Mouse (Mus musculus) stomach, postnatal 0 days (tissue): ENCODE data around the gene Bcl2l1. TPM values are rescaled to one million over a fixed set of nuclear protein-coding genes. Genes with fewer than 3 reads are reported as not detected.

ENCODE experiments used
- ATAC-seq: fragments of 200-750 bp; cut with Nextera tagmentation; 2 replicates; pipeline ENCODE4 v1.8.0; 2017; ENCODE audit not compliant: low FRiP score, low TSS enrichment
- DNase-seq: peaks from one replicate; pipeline ENCODE4 v3.0.0-alpha.2; 2016; ENCODE audit warnings: low spot score
- H3K27ac ChIP-seq: fragments of 300-500 bp; sonication (generic); replicated peaks from 2 replicates; pipeline ENCODE4 v1.5.1; 2014; ENCODE audit warnings: mild to moderate bottlenecking, control low read depth
- H3K27me3 ChIP-seq: fragments of 300-500 bp; sonication (generic); 2 replicates; pipeline ENCODE4 v1.6.1; 2014; ENCODE audit warnings: low read length; ENCODE audit not compliant: control insufficient read depth, insufficient read depth
- H3K36me3 ChIP-seq: fragments of 300-500 bp; sonication (generic); 2 replicates; pipeline ENCODE4 v1.6.1; 2014; ENCODE audit warnings: low read length, mixed read lengths; ENCODE audit not compliant: control insufficient read depth, insufficient read depth
- H3K4me1 ChIP-seq: fragments of 300-500 bp; sonication (generic); replicated peaks from 2 replicates; pipeline ENCODE4 v1.6.1; 2014; ENCODE audit warnings: antibody characterized with exemption; ENCODE audit not compliant: control insufficient read depth, insufficient read depth
- H3K4me2 ChIP-seq: fragments of 300-500 bp; sonication (generic); replicated peaks from 2 replicates; pipeline ENCODE4 v1.6.1; 2014; ENCODE audit warnings: low read depth, mild to moderate bottlenecking, control low read depth, moderate library complexity
- H3K4me3 ChIP-seq: fragments of 300-500 bp; sonication (generic); 2 replicates; pipeline ENCODE4 v1.5.1; 2014; ENCODE audit warnings: low read depth, low read length, control low read depth
- H3K9ac ChIP-seq: fragments of 300-500 bp; sonication (generic); 2 replicates; pipeline ENCODE4 v1.6.1; 2014; ENCODE audit warnings: mild to moderate bottlenecking, low read length, control low read depth, mixed read lengths
- H3K9me3 ChIP-seq: fragments of 300-500 bp; sonication (generic); 2 replicates; pipeline ENCODE4 v1.6.1; 2016; ENCODE audit warnings: low read length; ENCODE audit not compliant: control insufficient read depth
- CTCF ChIP-seq: IDR thresholded peaks from 2 replicates; pipeline ENCODE4 v1.5.1; 2016; ENCODE audit warnings: antibody characterized with exemption, low read depth, mild to moderate bottlenecking, moderate library complexity
- EP300 ChIP-seq: optimal IDR thresholded peaks from 2 replicates; pipeline ENCODE3; 2016; ENCODE audit warnings: antibody characterized with exemption
- WGBS: fragments of 180-500 bp; shearing (Covaris S2); extraction: QIAGEN DNeasy Blood & Tissue Kit; methylation state at CpG from one replicate; pipeline ENCODE4 v1.1.7; 2014; 5-methylcytosine and 5-hydroxymethylcytosine counted together
- polyA plus RNA-seq: library from polyadenylated mRNA; unstranded; fragments of >200 nt; fragmentation: Nextera tagmentation; extraction: Ambion mirVana; gene quantifications from 2 replicates; pipeline ENCODE4 v1.2.1, GENCODE M21; 2015

Bcl2l1 gene
- polyA plus RNA-seq, 1 experiment from 2014 or later = 45.6 TPM

GRCm38 (mm10) chr2:152741153-152742041 lies 90.1 kb downstream of the Bcl2l1 start:
- 0 out of 2 replicates have a peak overlapping the region, but pooled peaks have one; percentile 12 for H3K4me2 ChIP-seq
- H3K9me3 ChIP-seq = no peaks in the 10 kb centered on the region
- ATAC-seq (peak; percentile 73), DNase-seq (peak; percentile 90)
- no peak overlapping the region; the same call in 1 of the 2 replicates for H3K9ac ChIP-seq
- no peaks in the 10 kb centered on the region for H3K4me1 ChIP-seq
- 19% methylated on average over 14 of the region's 14 CpGs for WGBS
- no peak overlapping the region for H3K4me3 ChIP-seq
- TF ChIP-seq CTCF (peak; percentile 24; the same call in 1 of the 2 replicates), EP300 (peak; percentile 93)
- H3K27ac ChIP-seq = peak overlapping the region; percentile 95
- H3K27me3 ChIP-seq = no peaks in the 10 kb centered on the region
- H3K36me3 ChIP-seq = no peaks in the 10 kb centered on the region

- no peak overlapping the region for H3K9ac ChIP-seq
- H3K4me3 ChIP-seq = no peak overlapping the region
- TF ChIP-seq EP300 = no peak
- TF ChIP-seq CTCF = no peak
- 62% methylated on average over 5 of the region's 5 CpGs for WGBS
- H3K4me1 ChIP-seq = no peaks in the 10 kb centered on the region
- no peaks in the 10 kb centered on the region for H3K9me3 ChIP-seq
- no peaks in the 10 kb centered on the region for H3K27me3 ChIP-seq
- peak overlapping the region; percentile 95 for H3K27ac ChIP-seq
- H3K4me2 ChIP-seq = no peak overlapping the region
- ATAC-seq = no peak
- H3K36me3 ChIP-seq = no peaks in the 10 kb centered on the region
- DNase-seq = no peak
These were observed 91.0 kb downstream of the Bcl2l1 start for GRCm38 (mm10) chr2:152740490-152740889.

- TF ChIP-seq CTCF (no peak), EP300 (no peak)
- 0 out of 2 replicates have a peak overlapping the region, but pooled peaks have one; percentile 23 for H3K9ac ChIP-seq
- H3K4me1 ChIP-seq = 0 out of 2 replicates have a peak, but pooled peaks cover 2% of the 10 kb centered on the region
- H3K27me3 ChIP-seq = no peaks in the 10 kb centered on the region
- H3K27ac ChIP-seq = peak overlapping the region; percentile 95
- no peak overlapping the region for H3K4me3 ChIP-seq
- no peaks in the 10 kb centered on the region for H3K36me3 ChIP-seq
- peak; percentile 58 for ATAC-seq
- peak overlapping the region; percentile 86 for H3K4me2 ChIP-seq
- no peaks in the 10 kb centered on the region for H3K9me3 ChIP-seq
- no peak for DNase-seq
- 8% methylated on average over 3 of the region's 3 CpGs for WGBS
These were observed 91.7 kb downstream of the Bcl2l1 start for GRCm38 (mm10) chr2:152739842-152740260.

- under 1% methylated on average over 34 of the region's 36 CpGs for WGBS
- Histone ChIP-seq H3K27ac (peak overlapping the region; percentile 95), H3K9me3 (no peaks in the 10 kb centered on the region), H3K27me3 (no peaks in the 10 kb centered on the region), H3K4me3 (peak overlapping the region; percentile 78), H3K4me2 (peak overlapping the region; percentile 86), H3K36me3 (no peaks in the 10 kb centered on the region), H3K9ac (peak overlapping the region; percentile 56; the same call in 1 of the 2 replicates), H3K4me1 (0 out of 2 replicates have a peak, but pooled peaks cover 6% of the 10 kb centered on the region)
- DNase-seq (peak; percentile 94), ATAC-seq (peak; percentile 67)
- no peak for TF ChIP-seq CTCF
- peak; percentile 82 for TF ChIP-seq EP300
These were observed 92.3 kb downstream of the Bcl2l1 start for GRCm38 (mm10) chr2:152739031-152739841.

GRCm38 (mm10) chr2:152738341-152738740 lies 93.2 kb downstream of the Bcl2l1 start:
- Histone ChIP-seq H3K27ac (peak overlapping the region; percentile 95), H3K9me3 (no peaks in the 10 kb centered on the region), H3K9ac (peak overlapping the region; percentile 90), H3K36me3 (no peaks in the 10 kb centered on the region), H3K4me2 (peak overlapping the region; percentile 86), H3K27me3 (no peaks in the 10 kb centered on the region), H3K4me1 (0 out of 2 replicates have a peak, but pooled peaks cover 6% of the 10 kb centered on the region), H3K4me3 (peak overlapping the region; percentile 78)
- no peak for ATAC-seq
- TF ChIP-seq CTCF = no peak
- no peak for TF ChIP-seq EP300
- DNase-seq = no peak
- WGBS = 30% methylated on average over 2 of the region's 2 CpGs
